Mouse (Mus musculus) right cerebral cortex, postnatal 10 days (tissue): ENCODE data around the gene Bod1.

ENCODE experiments used
- DNase-seq, 2 experiments: peaks; one replicate each; pipeline ENCODE4 v3.0.0; 2021; ENCODE audit warnings: low spot score in 2 of 2

Gene Bod1

GRCm38 (mm10) chr11:31671354-31672169, at the start of gene Bod1:
Gene Bod1, minus strand, starts transcription at chr11:31671885.
- peak; percentile 98 to 99 for DNase-seq

GRCm38 (mm10) chr11:31719090-31719489, 47.4 kb upstream of the Bod1 start:
- DNase-seq: no peak

- DNase-seq: no peak
Measured at GRCm38 (mm10) chr11:31717926-31718735, 46.4 kb upstream of the Bod1 start.

- DNase-seq: peak; percentile 87 to 90
Measured at GRCm38 (mm10) chr11:31713641-31714121, 42.0 kb upstream of the Bod1 start.

GRCm38 (mm10) chr11:31713116-31713515, 41.4 kb upstream of the Bod1 start:
- peak in 1 of 2 experiments; percentile 59 for DNase-seq

GRCm38 (mm10) chr11:31707771-31708170, 36.1 kb upstream of the Bod1 start:
- DNase-seq: no peak

- DNase-seq: peak; percentile 71 to 85
Measured at GRCm38 (mm10) chr11:31703173-31703572, 31.5 kb upstream of the Bod1 start.

- no peak for DNase-seq
Measured at GRCm38 (mm10) chr11:31701901-31702300, 30.2 kb upstream of the Bod1 start.

GRCm38 (mm10) chr11:31699502-31699901, 27.8 kb upstream of the Bod1 start:
- DNase-seq: no peak

- DNase-seq: peak; percentile 89 to 95
Measured at GRCm38 (mm10) chr11:31694801-31695200, 23.1 kb upstream of the Bod1 start.

- peak in 1 of 2 experiments; percentile 47 for DNase-seq
Measured at GRCm38 (mm10) chr11:31694109-31694508, 22.4 kb upstream of the Bod1 start.

GRCm38 (mm10) chr11:31693322-31693721, 21.6 kb upstream of the Bod1 start:
- DNase-seq: no peak

- no peak for DNase-seq
Measured at GRCm38 (mm10) chr11:31688956-31689355, 17.3 kb upstream of the Bod1 start.

- DNase-seq: no peak
Measured at GRCm38 (mm10) chr11:31684913-31685567, 13.4 kb upstream of the Bod1 start.

GRCm38 (mm10) chr11:31684126-31684525, 12.4 kb upstream of the Bod1 start:
- DNase-seq: peak; percentile 43 to 60

- DNase-seq: peak in 1 of 2 experiments; percentile 44
Measured at GRCm38 (mm10) chr11:31679840-31680381, 8.2 kb upstream of the Bod1 start.

GRCm38 (mm10) chr11:31677309-31677708, 5.6 kb upstream of the Bod1 start:
- no peak for DNase-seq

- DNase-seq: no peak
Measured at GRCm38 (mm10) chr11:31676661-31677252, 5.1 kb upstream of the Bod1 start.

- peak in 1 of 2 experiments; percentile 62 for DNase-seq
Measured at GRCm38 (mm10) chr11:31675430-31675829, 3.7 kb upstream of the Bod1 start.

GRCm38 (mm10) chr11:31672170-31672563, 482 bp upstream of the Bod1 start:
- no peak for DNase-seq

GRCm38 (mm10) chr11:31670468-31670921, 1.2 kb downstream of the Bod1 start:
- no peak for DNase-seq
